Mouse (Mus musculus) stomach, embryonic 15.5 days (tissue): Measurements from ENCODE around the gene Sult2a1. TPM values are rescaled to one million over a fixed set of nuclear protein-coding genes. Genes with fewer than 3 reads are reported as not detected.
"Not testable (repeated sequence)": the region's sequence is repeated elsewhere in the genome, so short reads cannot be mapped to it uniquely, and the experiment has no call there.

Source experiments
- ATAC-seq: fragments of 200-750 bp; cut with Nextera tagmentation; 2 replicates; pipeline ENCODE4 v1.8.0; 2017; ENCODE audit warnings: low read depth, moderate number of reproducible peaks, moderate TSS enrichment; ENCODE audit not compliant: insufficient read depth, low FRiP score
- H3K27ac ChIP-seq: fragments of 300-500 bp; sonication (generic); 2 replicates; pipeline ENCODE4 v1.5.1; 2015; ENCODE audit warnings: mild to moderate bottlenecking, inconsistent platforms
- H3K27me3 ChIP-seq: fragments of 300-500 bp; sonication (generic); replicated peaks from 2 replicates; pipeline ENCODE4 v1.6.1; 2015; ENCODE audit warnings: inconsistent platforms
- H3K36me3 ChIP-seq: fragments of 300-500 bp; sonication (generic); 2 replicates; pipeline ENCODE4 v1.6.1; 2015; ENCODE audit warnings: inconsistent platforms
- H3K4me1 ChIP-seq: fragments of 300-500 bp; sonication (generic); 2 replicates; pipeline ENCODE4 v1.6.1; 2015; ENCODE audit warnings: inconsistent platforms
- H3K4me2 ChIP-seq: fragments of 300-500 bp; sonication (generic); 2 replicates; pipeline ENCODE4 v1.6.1; 2015; ENCODE audit warnings: mild to moderate bottlenecking, inconsistent platforms
- H3K4me3 ChIP-seq: fragments of 300-500 bp; sonication (generic); replicated peaks from 2 replicates; pipeline ENCODE4 v1.5.1; 2015; ENCODE audit warnings: inconsistent platforms
- H3K9ac ChIP-seq: fragments of 300-500 bp; sonication (generic); 2 replicates; pipeline ENCODE4 v1.6.1; 2015; ENCODE audit warnings: inconsistent platforms
- H3K9me3 ChIP-seq: fragments of 300-500 bp; sonication (generic); 2 replicates; pipeline ENCODE4 v1.6.1; 2016; ENCODE audit warnings: inconsistent platforms
- WGBS: fragments of 180-500 bp; shearing (Covaris S2); methylation state at CpG from one replicate; pipeline ENCODE4 v1.1.7; 2015; 5-methylcytosine and 5-hydroxymethylcytosine counted together
- polyA plus RNA-seq: library from polyadenylated mRNA; unstranded; fragments of >200 nt; fragmentation: Nextera tagmentation; extraction: Ambion mirVana; gene quantifications from 2 replicates; pipeline ENCODE4 v1.2.1, GENCODE M21; 2015

Gene Sult2a1
- 0.22 and 0.26 TPM in 2 replicates for polyA plus RNA-seq

- H3K4me2 ChIP-seq, ATAC-seq, H3K27me3 ChIP-seq, H3K36me3 ChIP-seq, H3K9me3 ChIP-seq, H3K9ac ChIP-seq, H3K27ac ChIP-seq, H3K4me1 ChIP-seq, H3K4me3 ChIP-seq: not testable (repeated sequence)
- 84% methylated on average over 2 of the region's 2 CpGs for WGBS
Observed at GRCm38 (mm10) chr7:13837309-13837708, at the start of gene Sult2a1. Gene Sult2a1, minus strand, starts transcription at chr7:13837409.

GRCm38 (mm10) chr7:13813913-13814312 lies 23.3 kb downstream of the Sult2a1 start:
- H3K4me3 ChIP-seq = no peak overlapping the region
- H3K27ac ChIP-seq = no peak overlapping the region
- ATAC-seq = no peak
- no peak overlapping the region for H3K9ac ChIP-seq
- H3K9me3 ChIP-seq = no peaks in the 10 kb centered on the region
- 81% methylated on average over 1 of the region's 1 CpGs for WGBS
- no peak overlapping the region for H3K4me2 ChIP-seq
- no peaks in the 10 kb centered on the region for H3K4me1 ChIP-seq
- no peaks in the 10 kb centered on the region for H3K36me3 ChIP-seq
- H3K27me3 ChIP-seq = no peaks in the 10 kb centered on the region

Other genes starting within 250 kb of the Sult2a1 start
- not detected in 2 replicates for gene Sult2a5, start 213.4 kb downstream of the Sult2a1 start, polyA plus RNA-seq
- not detected in 2 replicates for gene Sult2a2, start 103.9 kb downstream of the Sult2a1 start, polyA plus RNA-seq
- not detected in 2 replicates for gene Sult2a4, start 152.2 kb upstream of the Sult2a1 start, polyA plus RNA-seq